Mouse (Mus musculus): ENCODE results near the gene Naa38.

Naa38 gene

DNA sequence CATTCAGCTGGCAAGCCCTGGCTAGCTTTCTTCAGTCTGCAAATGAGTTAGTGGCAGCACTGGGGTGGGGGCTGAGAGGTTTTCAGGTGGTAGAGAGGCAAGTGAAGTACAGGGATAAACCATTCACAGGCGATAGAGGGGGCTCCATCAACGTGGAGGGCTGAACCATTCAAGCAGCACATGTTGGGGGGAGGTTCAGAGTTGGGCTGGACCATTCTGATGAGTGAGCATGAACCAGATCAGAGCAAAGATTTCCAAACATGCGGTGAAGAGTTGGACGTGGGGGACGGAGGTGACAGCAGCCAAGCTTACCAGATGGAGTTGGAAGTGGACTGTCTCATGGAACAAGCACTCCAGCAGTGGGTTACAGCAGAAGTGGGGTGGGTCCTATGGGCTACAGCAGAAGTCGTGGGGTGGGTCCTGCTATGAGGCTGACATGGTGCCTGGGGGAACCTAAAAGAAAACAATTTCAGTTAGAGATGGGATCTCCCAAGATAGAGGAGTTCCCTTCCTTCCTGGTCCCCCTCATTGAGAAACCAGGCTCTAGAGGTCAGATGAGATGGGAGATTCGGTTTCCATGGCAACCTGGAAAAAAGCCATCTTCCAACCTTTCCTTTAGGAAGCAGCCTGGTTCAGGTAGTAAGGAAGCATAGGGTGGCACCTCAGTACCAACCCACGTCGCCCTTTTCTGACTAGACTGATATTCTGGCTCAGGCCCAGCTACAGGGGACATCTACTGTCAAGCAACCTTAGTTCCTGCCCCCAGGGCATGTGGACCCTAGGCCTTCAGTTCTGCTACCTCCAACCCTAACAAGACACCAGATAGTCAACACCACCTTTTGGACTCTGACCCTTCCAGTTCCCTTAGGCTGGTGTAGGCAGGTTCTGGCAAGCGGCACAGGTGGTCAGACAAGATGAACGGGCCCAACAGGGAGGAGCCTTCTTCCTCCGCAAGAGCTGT is 18.2 kb downstream of the Naa38 start, which contains the start of gene Kdm6b:
Kdm6b (minus strand) TSS at position 455 of the 961 bp plus-strand sequence.
- in situ Hi-C loops (cut with MboI), result no loop called here

DNA sequence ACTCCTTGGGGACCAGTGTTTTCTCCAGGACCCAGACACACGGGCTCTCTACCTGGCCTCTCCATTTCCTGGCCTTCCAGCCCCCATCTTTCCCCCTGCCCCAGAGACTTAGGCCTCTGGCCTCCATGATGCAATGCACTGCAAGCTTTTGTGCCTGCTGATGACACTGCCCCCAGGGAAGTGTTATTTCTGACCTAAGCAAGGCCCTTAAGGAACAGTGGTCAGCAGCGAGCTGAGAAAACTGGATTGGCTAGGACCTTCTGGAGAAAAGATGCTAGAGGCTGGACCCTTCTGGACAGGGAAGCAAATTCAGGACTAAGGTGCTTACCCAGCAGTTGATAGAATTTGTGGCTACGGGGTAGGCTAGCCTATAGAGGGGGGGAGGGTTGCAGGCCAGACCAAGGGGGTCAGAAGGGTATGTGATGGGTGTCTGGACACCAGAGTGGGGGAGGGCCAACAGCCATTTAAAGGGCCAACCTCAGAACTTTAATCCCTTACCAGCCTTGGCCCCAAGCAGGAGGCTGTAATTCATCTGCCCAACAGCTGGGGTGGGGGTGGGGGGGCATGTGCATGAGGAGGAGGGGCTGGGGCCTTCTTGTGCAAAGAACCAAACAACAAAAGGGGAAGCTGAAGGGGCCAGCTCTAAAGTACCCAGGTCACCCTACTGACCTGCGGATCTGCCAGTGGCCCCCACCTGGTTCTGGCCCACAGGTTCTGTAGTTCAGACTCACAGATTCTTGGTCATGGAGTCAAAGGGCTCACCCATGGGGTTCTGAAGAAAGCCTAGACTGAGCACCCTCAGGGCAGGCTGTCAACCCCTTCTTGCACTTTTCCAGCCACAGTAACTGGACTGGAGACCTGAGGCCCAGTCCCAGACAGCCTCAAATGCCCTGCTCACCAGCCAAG is 19.4 kb downstream of the Naa38 start:
- in situ Hi-C loops (cut with MboI), result no loop called here

DNA sequence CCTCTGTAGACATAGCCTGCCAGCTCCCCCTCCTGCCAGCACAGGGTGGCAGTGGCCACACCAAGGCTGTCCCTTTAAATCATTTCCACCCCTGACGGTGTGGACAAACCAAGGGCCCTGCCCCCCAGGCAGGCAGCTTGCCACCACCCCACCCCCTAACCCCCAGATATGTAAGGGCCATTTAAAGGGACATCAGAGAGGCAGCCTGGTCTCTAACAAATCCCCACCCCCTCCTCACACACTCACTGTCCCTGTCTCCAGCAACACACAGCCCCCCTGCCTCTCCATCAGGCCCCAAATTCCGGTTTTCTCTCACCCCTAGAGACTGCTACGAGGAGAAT is 20.0 kb downstream of the Naa38 start:
- in situ Hi-C loops (cut with MboI), result no loop called here

DNA sequence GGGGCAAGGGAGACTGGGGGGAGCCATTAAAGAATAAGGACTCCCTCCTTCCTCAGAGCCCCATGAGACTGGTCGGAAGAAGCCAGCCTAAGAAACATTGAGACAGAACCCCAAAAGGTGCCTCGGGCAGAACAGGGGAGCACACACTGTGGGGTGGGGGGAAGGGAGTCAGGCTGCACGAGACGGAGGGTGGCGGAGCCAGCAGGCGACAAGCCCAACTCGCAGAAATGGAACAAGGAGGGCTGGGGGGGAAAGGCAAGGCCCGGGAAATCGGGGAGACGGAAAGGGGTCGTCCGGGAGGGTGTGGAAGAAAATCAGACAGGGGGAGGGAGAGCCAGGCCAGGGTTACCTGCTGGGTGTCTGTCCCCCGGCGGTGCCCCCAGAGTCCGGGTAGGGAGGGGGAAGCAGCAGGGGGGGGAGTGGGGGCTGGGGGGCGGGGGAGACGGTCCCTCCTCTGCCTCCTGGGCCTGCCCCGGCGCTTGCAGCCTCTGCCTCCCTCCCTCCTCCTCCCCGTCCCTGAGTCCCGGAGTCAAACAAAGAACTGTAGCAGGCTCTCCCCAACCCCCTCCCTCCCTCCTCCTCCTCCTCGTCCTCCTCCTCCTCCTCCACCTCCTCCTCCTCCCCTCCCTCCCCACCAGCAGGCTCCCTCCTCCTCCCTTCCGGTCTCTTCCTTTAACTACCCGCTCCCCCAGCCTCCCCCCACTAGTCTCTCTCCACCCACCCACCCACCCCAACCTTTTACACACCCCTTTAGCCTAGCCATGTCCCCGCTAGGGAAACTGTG is 20.6 kb downstream of the Naa38 start:
- in situ Hi-C loops (cut with MboI), result no loop called here

DNA sequence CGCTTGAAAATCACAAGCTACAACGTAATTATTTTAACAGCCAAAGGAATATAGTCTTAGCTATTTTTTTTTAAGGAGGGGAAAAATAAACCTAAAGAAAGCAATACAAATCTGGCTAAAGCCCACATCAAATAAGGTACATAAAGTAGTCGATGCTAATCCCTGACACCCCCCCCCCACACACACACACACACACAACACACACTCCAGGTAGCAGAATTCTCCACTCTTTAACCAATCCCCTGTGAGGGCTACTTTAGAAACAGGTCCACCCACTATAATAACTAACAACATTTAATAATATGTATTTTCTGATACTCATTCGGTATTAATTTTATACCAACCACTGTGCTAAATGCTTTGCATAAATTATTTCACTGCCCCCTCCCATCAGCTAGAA is 21.2 kb downstream of the Naa38 start:
- in situ Hi-C loops (cut with MboI), result no loop called here

DNA sequence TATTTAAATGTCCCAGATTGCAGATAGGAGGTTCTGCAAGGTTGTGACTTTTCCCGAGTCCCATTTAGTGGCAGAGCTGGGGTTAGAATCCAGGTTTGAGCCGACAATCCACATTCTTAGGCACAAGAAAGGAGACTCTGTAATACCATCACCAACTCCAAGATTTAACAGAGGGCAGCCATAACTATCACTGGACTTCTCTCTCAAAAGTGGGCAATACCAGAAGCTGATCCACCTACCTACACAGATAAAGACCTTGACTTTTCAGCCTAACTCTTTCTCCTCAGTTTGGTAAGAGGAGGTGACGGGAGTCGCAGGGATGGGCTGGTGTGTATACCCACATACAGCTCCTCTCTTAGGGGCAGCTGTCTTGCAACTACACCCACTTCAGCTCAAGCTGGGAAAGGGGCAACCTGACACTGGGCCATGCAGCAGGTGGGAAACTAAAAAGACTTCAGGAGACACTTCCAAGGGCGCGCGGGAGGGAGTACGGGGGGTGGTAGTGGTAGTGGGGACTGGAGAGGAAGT is 21.7 kb downstream of the Naa38 start:
- in situ Hi-C loops (cut with MboI), result no loop called here

DNA sequence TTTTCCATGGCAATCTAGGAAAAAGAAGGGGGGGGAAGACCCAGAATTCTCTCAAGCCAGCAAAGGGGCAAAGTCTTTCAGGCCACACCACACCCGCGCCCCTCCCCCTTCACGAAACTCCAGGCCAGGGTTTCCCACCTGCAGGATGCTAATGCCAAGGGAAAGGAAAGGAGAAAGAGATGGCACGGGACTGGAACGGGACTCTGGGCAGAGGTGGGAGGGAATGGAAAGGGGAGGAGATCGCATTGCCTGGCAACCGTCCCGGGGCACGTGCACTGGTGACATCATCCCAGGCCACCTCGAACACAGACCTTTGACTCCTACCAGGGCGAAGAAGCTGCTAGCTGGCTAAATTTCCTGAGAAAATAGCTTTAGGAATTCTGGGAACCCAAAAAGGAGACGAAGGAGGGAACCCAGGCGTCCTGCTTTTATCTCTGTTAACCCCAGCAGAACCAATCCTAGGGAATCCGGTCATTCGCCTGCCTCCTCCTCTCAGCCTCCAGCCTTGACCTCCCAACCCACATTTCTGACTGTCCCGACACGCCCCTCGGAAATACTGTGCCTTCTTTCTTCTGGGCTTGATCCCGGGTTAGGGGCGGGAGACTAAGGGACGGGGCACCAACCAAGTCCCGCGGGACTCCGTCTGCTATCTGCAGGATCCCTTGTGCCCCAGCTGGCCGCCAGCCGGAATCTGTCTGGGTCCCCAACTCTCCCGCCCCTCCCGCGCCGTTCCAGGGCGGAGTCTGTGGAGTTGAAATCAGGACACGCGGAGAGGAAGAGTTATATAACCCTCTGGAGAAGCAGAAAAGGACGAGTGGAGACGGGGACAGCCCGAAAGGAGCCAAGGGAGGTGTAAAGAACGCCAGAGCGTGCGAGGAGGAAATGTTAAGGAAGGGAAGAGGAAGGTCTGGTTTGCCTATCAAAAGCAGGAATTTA is 22.4 kb downstream of the Naa38 start:
- in situ Hi-C loops (cut with MboI), result no loop called here

DNA sequence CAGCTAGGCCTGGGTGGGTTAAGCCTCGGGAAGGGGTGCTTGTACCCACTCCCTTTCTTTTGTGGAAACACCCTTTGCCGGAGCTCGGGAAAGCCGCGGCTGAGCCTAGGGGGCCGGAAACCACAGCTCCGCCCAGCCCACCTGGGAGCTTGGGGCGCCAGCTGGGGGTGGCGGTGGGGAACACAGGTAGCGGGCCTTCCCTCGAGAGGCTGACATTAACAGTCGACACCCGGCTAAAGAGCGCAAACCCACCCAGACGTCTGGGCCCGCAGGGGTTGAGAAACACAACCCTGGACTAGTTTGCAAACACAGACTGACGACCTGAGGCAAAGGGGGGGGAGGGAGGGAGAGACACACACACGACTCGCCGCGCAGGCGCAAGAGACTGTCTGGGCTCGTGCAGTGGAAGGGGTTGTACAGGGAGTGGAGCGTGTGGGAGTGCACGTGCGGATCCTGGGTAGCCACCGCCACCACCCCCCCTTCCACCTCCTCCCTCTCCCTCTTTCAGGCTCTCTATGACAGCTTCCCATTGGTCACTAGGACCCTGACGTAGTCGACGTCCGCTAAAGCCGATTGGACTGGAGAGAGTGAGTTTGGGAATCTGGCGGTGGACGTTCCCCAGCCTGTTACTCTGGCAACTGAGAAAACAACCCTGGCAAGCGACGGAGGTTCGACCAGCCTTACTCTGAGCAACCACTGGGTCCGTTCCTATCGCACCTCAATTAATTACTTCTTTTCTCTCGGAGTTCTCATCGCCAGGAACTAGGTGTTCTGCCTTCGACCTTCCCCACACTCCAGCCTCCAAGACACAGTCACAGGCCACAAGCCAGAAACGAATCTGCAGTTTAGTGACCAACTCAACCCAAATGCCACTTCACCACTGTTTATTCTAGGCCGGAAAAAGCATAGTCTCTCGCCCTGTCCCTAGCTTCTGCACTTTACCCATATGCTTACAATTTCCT is 23.5 kb downstream of the Naa38 start:
- in situ Hi-C loops (cut with MboI), result no loop called here

DNA sequence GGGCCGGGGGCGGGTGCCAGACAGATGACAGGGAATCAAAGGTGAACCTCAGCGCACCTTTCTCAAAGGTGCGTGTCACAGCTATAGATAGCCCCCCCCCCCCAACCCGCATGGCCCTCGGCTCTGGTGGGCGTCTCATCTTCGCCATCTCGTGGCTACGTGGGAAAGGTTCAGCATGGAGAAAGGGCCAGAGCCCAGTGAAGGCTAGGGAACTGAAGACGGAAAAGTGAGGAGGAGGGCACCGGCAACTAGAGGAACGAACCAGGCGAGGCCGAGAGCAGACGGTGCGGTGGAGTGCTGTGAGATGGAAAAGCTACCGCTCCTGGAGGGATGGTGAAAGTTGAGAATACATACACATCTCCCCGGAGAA is 24.1 kb downstream of the Naa38 start:
- in situ Hi-C loops (cut with MboI), result no loop called here

DNA sequence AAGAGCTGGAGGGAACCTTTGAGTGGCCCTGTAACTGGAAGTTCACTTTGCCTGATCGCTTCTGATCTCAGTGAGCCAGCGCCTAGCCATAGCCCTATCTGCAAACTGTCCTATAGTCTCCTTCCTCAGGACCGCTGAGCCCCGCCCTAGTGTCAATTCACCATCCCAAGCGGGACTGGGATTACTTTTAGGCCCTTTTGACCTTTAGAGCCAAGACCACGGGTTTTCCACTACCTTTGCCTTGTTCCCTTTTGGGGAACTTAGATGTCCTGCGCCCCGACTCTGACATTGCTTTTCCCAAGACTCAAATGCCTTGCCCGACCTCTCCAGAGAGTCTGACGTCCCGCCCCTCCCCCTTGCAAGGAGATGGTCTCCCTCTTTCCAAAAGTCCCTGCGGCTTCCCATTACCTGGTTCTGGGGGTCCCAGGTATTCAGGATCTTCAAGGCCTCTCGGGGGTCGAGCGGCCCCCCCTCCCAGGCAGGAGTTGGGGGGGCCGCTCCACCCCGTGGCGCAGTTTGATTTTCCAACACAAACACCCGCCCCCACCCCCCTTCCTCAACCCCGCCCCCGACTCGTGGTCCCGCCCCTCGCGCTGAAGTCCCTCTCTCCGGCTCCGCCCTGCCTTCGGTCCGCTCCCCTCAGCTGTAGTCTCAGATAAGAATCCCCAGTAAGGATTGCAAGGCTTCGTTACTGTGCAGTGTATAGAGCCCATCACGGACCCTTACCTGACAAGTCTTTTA is 24.7 kb downstream of the Naa38 start:
- in situ Hi-C loops (cut with MboI), result no loop called here

DNA sequence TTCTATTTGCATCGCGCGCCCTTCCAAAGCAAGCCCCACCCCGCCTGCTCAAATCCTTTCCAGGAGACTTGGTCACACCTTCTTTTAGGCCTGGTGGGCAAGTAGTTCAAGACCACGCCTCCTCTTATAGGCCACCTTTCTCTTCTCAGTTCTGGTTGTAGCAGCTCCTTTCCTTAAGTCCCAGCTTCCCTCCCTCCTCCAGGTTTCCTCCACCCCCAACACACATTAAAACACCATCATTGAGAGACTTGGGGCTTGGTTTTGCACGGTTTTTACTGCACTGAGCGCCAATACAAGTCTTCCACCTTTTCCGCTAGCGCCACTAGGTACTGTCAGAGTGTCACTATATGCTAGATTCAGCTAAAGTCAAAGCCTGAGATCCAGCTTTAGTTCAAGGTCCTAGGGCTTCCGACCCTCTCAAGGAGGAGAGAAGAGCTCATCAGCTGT is 25.3 kb downstream of the Naa38 start:
- in situ Hi-C loops (cut with MboI), result no loop called here

DNA sequence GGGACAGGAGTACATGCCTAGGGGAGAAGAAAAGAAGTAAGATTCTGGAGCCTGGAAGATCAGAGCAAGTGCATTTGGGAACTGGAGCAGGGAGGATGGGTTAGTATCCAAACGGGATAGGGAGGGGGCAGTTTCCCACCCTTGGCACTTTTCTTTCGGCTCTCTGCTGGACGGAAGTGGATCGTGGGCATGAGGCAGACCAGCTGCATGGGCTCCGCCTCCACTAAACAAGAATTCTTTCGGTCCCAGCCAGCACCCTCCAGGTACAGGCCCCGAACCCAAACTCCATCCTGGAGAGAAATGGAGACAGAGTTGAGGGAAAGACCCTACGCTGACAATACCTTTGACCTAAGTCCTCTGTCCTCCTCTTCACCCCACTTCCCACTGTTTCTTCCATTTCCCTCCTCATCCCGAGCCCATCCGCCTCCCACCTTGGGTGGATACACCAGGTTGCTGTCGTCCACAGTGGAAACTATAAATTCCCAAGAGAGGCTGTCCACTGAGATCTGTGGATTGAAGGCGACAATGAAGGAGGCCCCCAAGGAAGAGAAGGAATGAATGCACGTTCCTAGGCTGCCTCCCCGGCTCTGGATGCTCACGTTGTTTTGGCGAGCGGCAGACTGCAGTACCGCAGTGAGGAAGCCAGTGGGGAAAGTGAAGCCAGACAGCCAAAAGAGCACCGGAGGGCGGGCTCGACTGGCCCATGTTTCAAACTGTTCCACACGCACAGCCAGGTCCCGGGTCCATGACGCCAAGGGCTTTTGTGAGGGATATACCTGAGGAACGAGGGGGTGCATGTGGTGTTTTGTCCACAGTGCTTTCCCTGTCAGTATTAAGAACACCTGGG is 26.1 kb downstream of the Naa38 start:
- in situ Hi-C loops (cut with MboI), result no loop called here

DNA sequence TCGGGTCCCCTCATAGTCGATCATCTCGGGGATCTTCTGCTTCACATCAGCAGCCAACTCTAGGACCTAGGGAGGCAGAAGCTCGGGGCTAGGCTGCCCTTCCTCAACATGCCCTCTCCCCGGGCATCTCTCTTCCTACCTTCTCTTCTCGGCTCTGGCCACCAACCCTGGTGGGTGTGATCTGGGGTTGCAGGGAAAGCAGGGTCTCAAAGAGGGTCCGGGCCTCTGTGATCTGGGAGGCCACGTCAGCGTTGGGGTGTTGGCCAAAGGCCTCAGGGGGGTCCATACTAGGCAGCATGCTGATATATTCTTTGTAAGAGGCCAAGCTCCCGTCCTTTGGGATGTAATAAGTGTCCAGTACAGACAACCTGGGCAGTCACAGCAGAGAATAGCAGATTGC is 27.6 kb downstream of the Naa38 start:
- in situ Hi-C loops (cut with MboI), result no loop called here

DNA sequence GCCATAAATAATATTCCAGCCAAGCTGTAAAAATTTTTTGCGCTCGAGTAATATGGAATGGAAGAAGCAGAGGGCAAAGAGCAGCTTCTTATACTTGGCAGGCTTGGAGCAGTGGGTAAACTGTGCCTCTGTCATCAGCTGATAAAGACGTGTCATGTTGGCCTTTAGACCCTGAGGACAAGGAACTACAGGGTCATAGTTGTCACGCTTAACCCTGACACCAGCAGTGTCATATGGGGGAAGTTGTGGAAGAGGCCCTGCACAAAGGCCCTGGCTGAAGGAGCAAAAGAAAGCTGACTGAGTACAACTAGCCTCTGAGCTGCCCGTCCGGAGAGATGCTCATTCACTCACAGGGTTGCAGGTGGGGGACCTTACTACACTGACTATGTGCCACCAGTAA is 28.6 kb downstream of the Naa38 start:
- in situ Hi-C loops (cut with MboI), result no loop called here

DNA sequence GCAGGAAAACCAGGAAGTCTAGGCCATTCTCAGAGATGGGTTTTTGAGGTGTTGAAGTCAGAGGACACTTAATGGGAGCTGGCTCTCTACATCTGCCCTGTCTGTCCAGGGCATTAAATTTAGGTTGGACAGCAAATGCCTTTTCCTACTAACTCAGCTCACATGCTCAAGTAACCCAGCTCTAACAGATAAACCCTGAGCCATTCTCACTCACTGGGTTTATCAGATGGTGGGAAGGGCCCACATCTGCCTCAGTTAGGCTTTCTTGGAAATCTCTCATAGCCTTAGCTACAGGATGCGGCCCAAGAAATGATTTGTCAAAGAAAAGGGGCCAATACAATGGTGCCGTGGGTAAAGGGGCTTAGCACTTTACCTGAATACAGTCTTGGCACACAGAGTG is 31.0 kb downstream of the Naa38 start:
- in situ Hi-C loops (cut with MboI), result no loop called here

DNA sequence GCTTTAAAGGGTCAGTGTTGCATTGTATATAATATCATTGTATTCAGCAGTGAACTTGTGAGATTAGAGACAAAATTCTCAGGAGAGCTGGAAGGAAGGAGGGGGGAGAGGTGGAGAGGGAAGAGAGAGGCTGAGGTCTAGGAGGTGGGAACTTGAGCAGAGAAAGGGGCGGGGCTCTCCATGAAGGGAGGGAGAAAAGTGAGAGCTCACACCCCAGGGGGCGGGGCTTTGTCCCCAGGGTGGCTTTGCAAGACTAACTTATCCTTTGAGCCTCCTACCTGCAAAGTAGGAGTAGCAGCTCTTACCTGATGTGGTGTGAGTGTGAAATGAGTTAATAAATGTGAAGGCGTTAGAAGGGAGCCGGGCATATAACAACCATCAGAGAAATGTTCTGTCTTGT is 33.5 kb downstream of the Naa38 start:
- in situ Hi-C loops (cut with MboI), result no loop called here

DNA sequence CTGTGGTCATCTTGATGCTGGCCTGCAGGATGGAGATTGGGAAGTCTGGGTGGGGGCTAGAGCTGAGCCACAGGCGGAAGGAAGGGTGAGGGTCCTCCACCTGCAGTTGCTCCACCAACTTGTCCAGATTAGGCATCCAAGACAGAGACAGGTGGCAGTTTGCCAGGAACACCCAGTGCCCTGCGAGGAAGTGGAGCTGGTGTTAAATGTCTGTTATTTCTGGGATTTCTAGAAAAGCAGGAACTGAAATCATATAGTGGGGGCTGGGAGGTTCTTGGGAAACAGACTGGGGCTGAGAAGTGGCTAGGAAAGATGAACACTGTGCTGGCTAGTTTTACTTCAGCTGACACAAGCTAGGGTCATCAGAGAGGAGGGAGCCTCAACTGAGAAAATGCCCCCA is 34.0 kb downstream of the Naa38 start:
- in situ Hi-C loops (cut with MboI), result no loop called here

DNA sequence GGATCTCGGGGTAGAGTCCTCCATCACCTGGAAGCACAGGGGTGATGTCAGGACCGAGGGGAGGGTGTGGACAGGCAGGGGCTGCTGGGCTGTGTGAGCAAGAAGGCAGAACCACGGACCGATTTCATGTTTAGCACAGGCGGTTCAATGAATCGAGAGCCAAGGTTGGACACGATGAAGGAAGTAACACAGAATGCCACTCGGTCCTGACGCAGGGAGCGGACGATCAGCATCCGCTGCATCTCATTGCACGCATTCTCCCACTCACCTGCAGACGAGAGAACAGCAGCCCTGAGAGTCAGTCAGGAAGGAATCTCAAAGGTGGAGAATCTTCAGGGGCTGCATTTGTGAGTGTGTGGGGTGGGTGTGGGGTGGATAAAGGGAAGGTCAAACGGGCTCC is 35.3 kb downstream of the Naa38 start:
- in situ Hi-C loops (cut with MboI), result no loop called here

All from mature B cell (primary cell).